Mouse (Mus musculus): ENCODE measurements at regions not wholly inside any gene's neighbourhood (a gene's known extent, or its start where the extent isn't known, plus 50 kb on each side); places are given as distances from the start of the nearest gene placed in this dataset.

- DNase-seq (ENCODE audit: low spot score in 2 of 2), result no peak
Observed at GRCm38 (mm10) chr9:41834487-41835404, 289.4 kb downstream of the Sorl1 start.

DNA sequence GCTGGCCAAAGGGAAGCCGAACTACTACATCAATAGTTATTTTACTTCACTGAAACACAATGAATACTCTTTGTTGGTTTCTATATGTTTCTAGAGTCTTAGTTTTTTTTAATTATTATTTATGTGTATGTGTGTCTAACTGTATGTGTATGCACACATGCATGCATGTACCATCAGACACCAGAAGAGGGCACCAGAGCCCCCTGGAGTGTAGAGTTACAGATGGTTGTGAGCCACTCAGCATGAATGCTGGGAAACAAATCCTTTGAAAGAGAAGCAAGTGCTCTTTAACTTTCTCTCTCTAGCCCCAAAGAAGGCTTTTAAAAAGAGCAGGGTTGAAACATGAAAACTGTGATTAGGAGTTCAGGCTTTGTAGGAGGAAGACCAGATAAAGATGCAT lies 290.7 kb downstream of the Sorl1 start:
- DNase-seq (ENCODE audit: low spot score in 2 of 2), result no peak

GRCm38 (mm10) chr9:41827356-41827755 lies 296.7 kb downstream of the Sorl1 start:
- DNase-seq (ENCODE audit: low spot score in 2 of 2), result no peak

DNA sequence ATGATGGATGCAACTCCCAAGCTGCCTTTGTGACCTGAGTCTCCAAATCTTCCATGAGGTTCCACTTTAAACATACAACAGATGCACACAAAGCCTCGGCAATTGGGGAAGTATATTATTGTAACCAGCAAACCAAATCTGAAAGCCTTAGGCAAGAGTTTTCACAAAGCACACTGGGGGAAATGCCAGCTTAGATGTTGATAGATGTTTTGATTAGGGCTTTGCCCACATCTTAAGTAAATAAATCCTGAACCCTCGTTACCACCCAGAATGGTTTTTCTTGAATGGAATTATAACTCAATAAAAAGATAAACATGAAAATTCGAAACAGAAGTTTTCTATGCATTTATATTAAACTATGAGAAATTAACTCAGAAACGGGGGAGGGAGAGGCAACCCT lies 302.7 kb downstream of the Sorl1 start:
- DNase-seq (ENCODE audit: low spot score in 2 of 2), result no peak

- no peak for DNase-seq (ENCODE audit: low spot score in 2 of 2)
Observed at GRCm38 (mm10) chr9:41817740-41818461, 306.2 kb downstream of the Sorl1 start.

DNA sequence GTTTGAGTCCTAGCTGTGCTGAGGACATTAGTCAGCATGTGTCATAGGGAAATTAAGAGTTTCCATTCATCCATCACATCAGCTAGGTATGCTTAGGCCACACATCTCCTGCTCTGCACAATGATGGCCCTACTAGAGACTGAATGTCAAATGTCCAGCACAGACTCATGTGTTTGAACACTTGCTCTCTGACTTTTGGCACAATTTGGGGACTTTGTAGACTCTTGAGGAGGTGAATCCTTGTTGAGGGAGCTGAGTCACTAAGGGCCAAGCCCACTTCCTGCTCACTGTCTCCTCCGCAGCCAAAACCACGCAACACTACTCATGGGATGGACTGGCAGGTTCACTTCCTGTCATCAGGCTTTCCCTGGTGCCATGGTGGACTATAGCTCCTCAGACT lies 308.2 kb downstream of the Sorl1 start:
- DNase-seq (ENCODE audit: low spot score in 2 of 2), result no peak

- no peak for DNase-seq (ENCODE audit: low spot score in 2 of 2)
Observed at GRCm38 (mm10) chr9:41809291-41809690, 314.8 kb downstream of the Sorl1 start.

DNA sequence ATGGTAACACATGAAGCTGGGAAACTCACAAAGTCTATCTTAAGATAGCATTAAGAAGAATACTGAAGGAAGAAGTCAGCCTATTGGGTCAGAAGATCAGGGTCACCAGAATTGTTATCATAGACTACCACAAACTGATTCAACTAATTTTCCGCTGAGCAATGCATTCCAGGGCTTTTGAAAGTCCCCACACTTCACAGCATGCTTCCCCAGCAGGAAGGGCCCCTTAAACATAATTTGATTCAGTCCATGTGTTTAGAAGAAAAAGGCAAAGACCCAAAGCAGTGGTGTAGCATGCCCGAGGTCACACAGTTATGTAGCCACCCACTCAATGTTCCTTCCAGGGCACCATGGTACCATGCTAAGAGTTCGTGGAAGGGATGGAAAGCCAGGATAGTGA lies 315.3 kb downstream of the Sorl1 start:
- no peak for DNase-seq (ENCODE audit: low spot score in 2 of 2)

DNA sequence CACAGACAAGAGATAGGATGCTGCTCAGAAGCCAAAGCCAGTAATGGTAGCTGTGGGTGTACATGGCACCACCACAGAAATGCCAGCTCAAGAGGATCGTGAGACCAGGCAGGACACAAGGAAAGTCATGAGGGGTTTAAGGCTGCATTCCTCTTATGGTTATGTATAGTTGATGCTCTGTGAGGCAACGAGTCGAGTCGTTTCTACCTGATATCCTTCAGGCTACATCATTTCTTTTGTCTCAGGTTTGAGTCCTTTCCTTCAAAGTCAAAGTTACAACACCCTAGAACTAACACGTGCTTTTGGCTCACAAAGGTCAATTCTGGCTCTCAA lies 317.8 kb downstream of the Sorl1 start:
- no peak for DNase-seq (ENCODE audit: low spot score in 2 of 2)

DNA sequence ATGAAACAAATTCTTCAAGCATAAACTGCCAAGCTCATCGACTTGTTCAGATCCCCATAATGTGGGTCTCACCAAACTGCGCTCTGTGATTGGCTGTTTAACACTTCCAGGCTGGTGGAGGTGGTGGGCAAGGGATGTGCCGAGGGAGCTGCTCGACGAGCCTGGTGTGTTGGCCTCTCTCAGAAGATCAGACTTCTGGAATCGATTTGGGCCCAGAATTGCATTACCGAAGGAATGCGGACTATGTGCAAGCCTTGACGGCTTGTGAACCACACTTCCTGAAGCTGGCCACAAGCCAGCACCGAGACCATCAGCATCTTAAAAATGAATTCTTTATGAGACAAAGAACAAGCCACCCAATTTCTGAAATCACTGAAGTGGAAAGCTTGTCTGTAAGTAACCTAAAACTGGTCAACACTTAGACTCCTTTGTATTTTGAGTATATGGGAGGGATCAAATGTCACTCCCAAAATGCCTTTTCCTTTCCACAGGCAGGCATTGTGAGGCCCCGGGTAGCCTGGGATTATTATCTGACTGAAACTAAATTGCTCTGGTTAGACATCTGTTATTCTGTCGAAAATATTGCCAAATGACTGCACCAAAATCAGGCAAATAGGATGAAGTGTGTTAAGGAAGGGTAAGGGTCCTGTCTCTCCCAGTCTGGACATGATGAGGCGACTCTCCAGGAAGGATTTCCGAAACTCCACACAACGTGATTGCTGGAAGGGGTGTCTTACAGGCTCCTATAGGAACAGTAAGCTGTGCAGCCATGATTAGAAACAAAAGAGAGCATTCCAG lies 318.4 kb downstream of the Sorl1 start:
- no peak for DNase-seq (ENCODE audit: low spot score in 2 of 2)

- DNase-seq (ENCODE audit: low spot score in 2 of 2), result no peak
Observed at GRCm38 (mm10) chr9:41804711-41805331, 319.3 kb downstream of the Sorl1 start.

- no peak for DNase-seq (ENCODE audit: low spot score in 2 of 2)
Observed at GRCm38 (mm10) chr9:41803680-41804460, 320.2 kb downstream of the Sorl1 start.

- DNase-seq (ENCODE audit: low spot score in 2 of 2), result no peak
Observed at GRCm38 (mm10) chr9:41801376-41801775, 322.7 kb downstream of the Sorl1 start.

DNA sequence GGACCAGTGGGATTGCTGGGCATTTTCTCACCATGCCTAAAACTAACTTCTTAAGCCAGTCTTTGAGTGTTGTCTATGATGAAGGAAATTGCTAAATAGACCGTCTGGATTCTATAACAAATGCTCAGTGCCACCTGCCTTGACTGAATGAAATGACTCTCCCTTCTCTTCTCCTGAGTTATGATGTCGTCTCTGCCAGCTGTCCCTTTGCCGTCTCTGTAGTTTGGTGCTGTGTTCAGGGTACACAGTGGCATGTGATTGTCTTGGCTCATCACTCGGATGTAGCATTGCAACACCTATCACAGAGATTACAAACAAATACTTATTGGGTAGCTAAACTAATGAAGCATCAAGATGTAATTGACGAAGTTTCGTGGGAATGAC lies 331.3 kb downstream of the Sorl1 start:
- no peak for DNase-seq (ENCODE audit: low spot score in 2 of 2)

DNA sequence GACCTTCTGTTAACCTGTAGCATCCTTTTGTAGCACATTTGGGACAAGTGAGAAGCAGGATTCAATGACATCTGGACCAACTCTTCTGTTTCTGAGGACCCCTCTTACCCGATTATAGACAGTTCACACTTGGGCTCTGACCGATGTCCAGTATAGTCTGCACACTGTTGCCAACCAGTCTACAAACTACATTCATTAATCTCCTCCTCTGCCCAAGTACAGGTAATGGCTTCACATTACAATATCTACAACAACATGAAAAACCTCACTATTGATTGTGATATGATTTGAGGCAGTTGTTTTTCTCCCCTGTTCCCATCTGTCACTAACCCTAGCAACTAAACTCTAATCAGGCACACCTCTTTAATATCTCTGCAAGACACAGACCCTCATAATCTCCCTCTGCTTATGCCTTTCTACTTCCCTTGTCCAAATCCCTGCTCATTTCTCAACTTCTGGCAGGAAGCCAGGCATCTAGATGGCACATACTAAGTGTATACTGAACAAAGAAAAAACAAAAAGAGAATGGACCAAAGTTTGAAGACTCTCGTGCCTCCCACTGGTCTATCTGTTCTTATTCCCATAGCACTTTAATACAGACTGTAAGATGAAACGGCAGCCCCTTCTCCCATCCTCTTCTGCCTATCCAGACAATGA lies 331.8 kb downstream of the Sorl1 start:
- DNase-seq (ENCODE audit: low spot score in 2 of 2), result no peak

DNA sequence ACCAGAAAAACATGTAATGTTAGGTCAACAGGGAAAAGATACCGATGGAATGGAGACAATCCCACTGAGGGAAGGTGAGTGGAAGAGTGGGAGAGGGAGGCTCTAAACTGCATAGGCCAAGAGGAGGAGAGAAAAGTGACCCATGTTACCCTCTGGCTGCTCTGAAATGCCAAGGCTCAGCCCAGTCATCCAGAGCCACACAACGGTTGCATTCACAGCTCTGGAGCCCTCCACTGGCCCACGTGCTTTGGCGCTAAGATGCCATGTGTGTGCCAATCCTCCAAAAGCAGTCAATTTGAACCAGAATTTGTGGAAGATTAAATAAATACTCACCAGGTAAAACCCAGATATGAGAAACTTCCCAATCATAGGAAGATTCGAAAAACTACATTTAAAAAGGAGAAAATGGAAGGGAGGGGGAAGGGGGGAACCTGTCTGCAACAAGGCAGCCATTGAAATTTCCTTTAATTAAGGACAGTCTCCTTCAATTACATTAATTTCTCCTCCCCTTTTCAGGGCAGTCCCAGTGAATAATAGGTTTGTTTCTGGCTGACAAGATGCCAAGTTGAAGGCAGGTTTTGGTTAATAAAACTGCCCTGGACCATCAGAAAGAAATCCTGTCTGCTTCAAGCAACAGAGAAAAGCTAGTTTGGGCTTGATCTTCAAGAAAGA lies 332.5 kb downstream of the Sorl1 start:
- peak in 1 of 2 experiments; percentile 10 for DNase-seq (ENCODE audit: low spot score in 2 of 2)

DNA sequence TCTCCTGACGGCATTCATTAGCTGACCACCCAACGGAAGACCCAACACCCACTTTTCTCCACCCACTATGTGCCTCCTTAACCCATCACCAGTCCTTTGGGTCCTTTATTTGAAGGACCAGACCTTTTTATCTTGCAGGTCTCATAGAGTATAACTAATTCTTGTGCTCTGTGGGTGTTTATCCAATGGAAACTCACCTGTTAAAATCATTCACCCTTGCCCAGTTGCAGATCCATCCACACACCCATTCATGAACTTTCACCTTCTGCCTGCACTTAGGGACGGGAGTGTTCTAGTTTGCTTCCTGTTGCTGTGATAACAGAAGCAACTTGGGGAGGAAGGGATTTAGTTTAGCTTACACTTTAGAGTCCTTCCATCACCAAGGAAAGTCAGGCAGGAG lies 339.0 kb downstream of the Sorl1 start:
- no peak for DNase-seq (ENCODE audit: low spot score in 2 of 2)

- DNase-seq (ENCODE audit: low spot score in 2 of 2), result no peak
Observed at GRCm38 (mm10) chr9:41772281-41772902, 351.7 kb downstream of the Sorl1 start.

- DNase-seq (ENCODE audit: low spot score in 2 of 2), result no peak
Observed at GRCm38 (mm10) chr9:41771276-41771675, 352.8 kb downstream of the Sorl1 start.

DNA sequence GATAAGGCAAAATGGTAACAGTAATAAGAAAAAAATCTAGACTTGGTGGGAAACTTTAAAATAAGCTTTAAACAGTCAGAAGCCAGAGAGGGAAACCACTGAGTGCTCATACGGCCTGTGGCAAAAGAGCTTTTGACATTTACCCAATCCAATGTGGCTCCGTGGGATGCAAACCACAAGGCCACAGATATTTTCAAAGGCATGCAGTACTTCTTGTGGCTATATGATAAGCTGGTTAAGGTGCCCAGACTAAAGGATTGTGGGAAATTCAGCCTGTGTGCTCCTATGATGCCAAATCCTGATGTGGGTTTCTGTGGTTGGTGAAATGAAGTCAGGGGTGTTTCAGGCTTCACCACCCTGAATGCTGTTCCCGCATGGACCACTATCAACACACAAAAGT lies 355.8 kb downstream of the Sorl1 start:
- DNase-seq (ENCODE audit: low spot score in 2 of 2), result no peak
